Mouse (Mus musculus): ENCODE data around the gene Rab10. TPM values are rescaled to one million over a fixed set of nuclear protein-coding genes. Genes with fewer than 3 reads are reported as not detected.
A peak's percentile ranks its signal among the peaks of the same experiment; 100 is the strongest.

Rab10 gene
- total RNA-seq, 2 experiments from 2014 or later, result 151 to 158 TPM

GRCm38 (mm10) chr12:3285919-3286318, 23.9 kb downstream of the Rab10 start:
- no peak overlapping the region for H3K4me3 ChIP-seq
- TF ChIP-seq CTCF (conservative IDR thresholded peaks at IDR 0.05), result no peak
- H3K27ac ChIP-seq, result no peak overlapping the region
- DNase-seq (ENCODE audit: low spot score in 2 of 2), result no peak

- Histone ChIP-seq H3K27ac (0 out of 2 replicates have a peak overlapping the region, but pooled peaks have one; percentile 15), H3K4me3 (no peak overlapping the region)
- no peak for DNase-seq (ENCODE audit: low spot score in 2 of 2)
- no peak for TF ChIP-seq CTCF (conservative IDR thresholded peaks at IDR 0.05)
Observed at GRCm38 (mm10) chr12:3285377-3285776, 24.4 kb downstream of the Rab10 start.

- TF ChIP-seq CTCF (conservative IDR thresholded peaks at IDR 0.05), result no peak
- Histone ChIP-seq H3K27ac (no peak overlapping the region), H3K4me3 (no peak overlapping the region)
- no peak for DNase-seq (ENCODE audit: low spot score in 2 of 2)
Observed at GRCm38 (mm10) chr12:3284463-3284862, 25.3 kb downstream of the Rab10 start.

GRCm38 (mm10) chr12:3283829-3284440, 25.8 kb downstream of the Rab10 start:
- no peak overlapping the region for H3K27ac ChIP-seq
- no peak for TF ChIP-seq CTCF (conservative IDR thresholded peaks at IDR 0.05)
- no peak overlapping the region for H3K4me3 ChIP-seq
- no peak for DNase-seq (ENCODE audit: low spot score in 2 of 2)

GRCm38 (mm10) chr12:3282954-3283353, 26.8 kb downstream of the Rab10 start:
- Histone ChIP-seq H3K27ac (no peak overlapping the region; the same call in 1 of the 2 replicates), H3K4me3 (no peak overlapping the region)
- TF ChIP-seq CTCF (conservative IDR thresholded peaks at IDR 0.05), result no peak
- DNase-seq (ENCODE audit: low spot score in 2 of 2), result no peak

- Histone ChIP-seq H3K27ac (no peak overlapping the region; the same call in 1 of the 2 replicates), H3K4me3 (no peak overlapping the region)
- TF ChIP-seq CTCF (conservative IDR thresholded peaks at IDR 0.05), result no peak
- DNase-seq (ENCODE audit: low spot score in 2 of 2), result no peak
Observed at GRCm38 (mm10) chr12:3282520-3282919, 27.2 kb downstream of the Rab10 start.

- Histone ChIP-seq H3K4me3 (no peak overlapping the region), H3K27ac (no peak overlapping the region)
- DNase-seq (ENCODE audit: low spot score in 2 of 2), result no peak
- TF ChIP-seq CTCF (conservative IDR thresholded peaks at IDR 0.05), result no peak
Observed at GRCm38 (mm10) chr12:3278880-3279339, 30.9 kb downstream of the Rab10 start.

GRCm38 (mm10) chr12:3270818-3271217, 39.0 kb downstream of the Rab10 start:
- DNase-seq (ENCODE audit: low spot score in 2 of 2), result no peak
- TF ChIP-seq CTCF (conservative IDR thresholded peaks at IDR 0.05), result peak; percentile 55
- H3K27ac ChIP-seq, result no peak overlapping the region
- no peak overlapping the region for H3K4me3 ChIP-seq

- Histone ChIP-seq H3K4me3 (no peak overlapping the region), H3K27ac (no peak overlapping the region)
- no peak for DNase-seq (ENCODE audit: low spot score in 2 of 2)
- TF ChIP-seq CTCF (conservative IDR thresholded peaks at IDR 0.05), result no peak
Observed at GRCm38 (mm10) chr12:3267397-3267796, 42.4 kb downstream of the Rab10 start.

GRCm38 (mm10) chr12:3265188-3265587, 44.6 kb downstream of the Rab10 start:
- no peak for TF ChIP-seq CTCF (conservative IDR thresholded peaks at IDR 0.05)
- Histone ChIP-seq H3K4me3 (no peak overlapping the region), H3K27ac (no peak overlapping the region)
- no peak for DNase-seq (ENCODE audit: low spot score in 2 of 2)

- H3K27ac ChIP-seq, result no peak overlapping the region
- no peak for TF ChIP-seq CTCF (conservative IDR thresholded peaks at IDR 0.05)
- no peak for DNase-seq (ENCODE audit: low spot score in 2 of 2)
- no peak overlapping the region for H3K4me3 ChIP-seq
Observed at GRCm38 (mm10) chr12:3264449-3264848, 45.3 kb downstream of the Rab10 start.

GRCm38 (mm10) chr12:3261596-3261995, 48.2 kb downstream of the Rab10 start:
- no peak overlapping the region for H3K4me3 ChIP-seq
- DNase-seq (ENCODE audit: low spot score in 2 of 2), result no peak
- no peak for TF ChIP-seq CTCF (conservative IDR thresholded peaks at IDR 0.05)
- no peak overlapping the region for H3K27ac ChIP-seq

- no peak for TF ChIP-seq CTCF (conservative IDR thresholded peaks at IDR 0.05)
Observed at GRCm38 (mm10) chr12:3255966-3256365, 53.8 kb downstream of the Rab10 start.

GRCm38 (mm10) chr12:3255435-3255834, 54.3 kb downstream of the Rab10 start:
- no peak for TF ChIP-seq CTCF (conservative IDR thresholded peaks at IDR 0.05)
- H3K4me3 ChIP-seq, result no peak overlapping the region
- H3K27ac ChIP-seq, result no peak overlapping the region
- no peak for DNase-seq (ENCODE audit: low spot score in 2 of 2)

More at GRCm38 (mm10) chr12:3255966-3256365, 53.8 kb downstream of the Rab10 start:
- Histone ChIP-seq H3K4me3 (no peak overlapping the region), H3K27ac (no peak overlapping the region)
- DNase-seq (ENCODE audit: low spot score in 2 of 2), result no peak
